Mouse (Mus musculus): Measurements from ENCODE around the gene Gm45062.

GRCm38 (mm10) chr6:8412845-8413598 is 153.8 kb downstream of the Gm45062 start:
- TF ChIP-seq CTCF (IDR thresholded peaks at IDR 0.05; ENCODE audit: borderline replicate concordance, insufficient read depth, low read length) (no peak), POLR2A (IDR thresholded peaks at IDR 0.05; ENCODE audit: low read depth, low read length) (no peak)

Data from embryonic fibroblast, embryonic 13.5 days (primary cell).